Mouse (Mus musculus) left cerebral cortex, adult 11 months (tissue): Measurements from ENCODE around the gene Cers2.

Experiments
- DNase-seq: peaks from one replicate; pipeline ENCODE4 v3.0.0; 2022; ENCODE audit warnings: low spot score

Cers2 gene

DNA sequence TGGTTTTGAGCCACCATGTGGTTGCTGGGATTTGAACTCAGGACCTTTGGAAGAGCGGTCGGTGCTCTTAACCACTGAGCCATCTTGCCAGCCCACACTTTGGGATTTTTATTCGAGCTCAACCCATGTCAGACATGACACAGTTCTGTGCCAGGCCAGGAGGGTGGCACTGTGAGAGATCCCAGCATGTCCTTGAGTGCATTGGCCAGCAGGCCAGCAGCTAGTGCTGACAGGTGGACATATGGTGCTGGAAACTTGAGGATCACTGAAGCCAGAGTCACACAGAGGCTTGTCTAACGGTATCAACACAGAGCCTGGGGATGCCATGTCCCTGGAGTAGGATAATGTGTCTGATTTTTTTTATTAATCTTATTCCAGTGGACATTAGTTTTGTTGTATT is 25.2 kb upstream of the Cers2 start:
- no peak for DNase-seq

DNA sequence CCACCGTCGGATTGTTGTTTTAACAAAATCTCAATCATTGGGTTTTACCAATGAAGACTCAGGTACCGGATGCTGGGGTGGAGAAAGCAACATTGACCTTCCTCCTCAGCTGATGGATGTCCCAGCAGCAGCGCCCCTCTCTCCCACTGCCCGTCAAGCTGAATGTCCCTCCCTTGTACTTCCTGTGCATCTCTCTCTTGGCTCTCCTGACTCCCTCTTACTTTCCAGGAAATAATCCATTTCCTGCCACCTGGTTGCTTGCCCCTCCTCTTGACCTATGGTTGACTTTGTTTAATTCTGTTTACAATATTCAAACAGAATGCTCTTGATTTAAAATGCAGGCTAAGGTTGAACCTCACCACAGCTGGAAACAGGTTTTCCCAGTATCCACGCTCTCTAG is 24.4 kb upstream of the Cers2 start:
- no peak for DNase-seq

- DNase-seq: no peak
Measured at GRCm38 (mm10) chr3:95291041-95291440, 23.6 kb upstream of the Cers2 start.

- DNase-seq: no peak
Measured at GRCm38 (mm10) chr3:95292899-95293298, 21.7 kb upstream of the Cers2 start.

DNA sequence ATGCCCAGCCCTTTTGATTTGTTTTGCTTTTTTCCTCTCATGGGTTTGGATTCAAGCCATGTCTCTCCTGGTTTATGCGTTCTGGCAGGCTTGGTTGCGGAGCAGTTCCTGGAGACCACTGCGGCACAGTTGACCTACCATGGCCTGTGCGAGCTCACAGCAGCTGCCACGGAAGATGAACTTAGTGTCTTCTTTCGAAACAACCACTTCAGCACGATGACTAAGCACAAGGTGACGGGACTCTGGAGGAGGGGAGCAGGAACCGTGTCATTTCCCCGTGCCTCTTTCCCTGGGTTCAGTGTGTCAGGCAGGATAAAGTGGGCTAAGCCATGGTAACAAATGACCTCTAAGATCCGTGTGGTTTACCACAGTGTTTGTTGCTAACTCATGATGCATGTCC is 21.1 kb upstream of the Cers2 start:
- DNase-seq: no peak

DNA sequence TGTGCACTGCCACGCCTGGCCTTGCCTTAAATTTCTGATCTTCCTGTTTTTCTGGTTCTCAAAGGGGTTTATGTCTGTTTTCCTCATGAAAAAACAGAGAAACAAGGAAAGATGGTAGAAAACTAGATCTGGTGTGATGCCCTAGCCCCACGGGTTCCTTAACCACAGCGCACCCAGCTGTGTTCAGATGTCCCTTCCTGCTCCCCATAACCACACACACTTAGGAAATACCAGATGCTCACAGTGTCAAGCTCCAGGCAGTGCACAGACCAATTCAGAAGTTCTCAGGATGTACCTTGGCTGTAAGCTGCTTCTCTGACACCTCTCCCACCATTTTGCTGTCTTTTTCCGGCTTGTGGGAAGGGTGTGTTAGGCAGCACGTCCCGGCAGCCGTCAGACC is 20.3 kb upstream of the Cers2 start:
- DNase-seq: no peak

DNA sequence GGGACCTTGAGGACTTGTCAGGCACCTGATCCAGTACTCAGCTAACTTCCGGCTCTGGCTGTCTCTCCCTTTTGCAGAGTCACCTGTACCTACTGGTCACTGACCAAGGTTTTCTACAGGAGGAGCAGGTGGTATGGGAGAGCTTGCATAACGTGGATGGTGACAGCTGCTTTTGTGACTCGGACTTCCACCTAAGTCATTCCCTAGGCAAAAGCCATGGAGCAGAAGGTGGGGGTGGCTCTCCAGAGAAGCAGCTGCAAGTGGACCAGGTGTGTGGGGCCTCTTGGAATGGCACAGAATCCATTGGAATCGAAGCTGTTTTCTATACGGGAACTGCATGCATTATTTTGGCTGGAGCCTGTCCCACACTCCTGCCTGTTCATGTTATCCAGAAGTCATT is 19.9 kb upstream of the Cers2 start:
- DNase-seq: no peak

GRCm38 (mm10) chr3:95295321-95296102 is 19.1 kb upstream of the Cers2 start:
- no peak for DNase-seq

GRCm38 (mm10) chr3:95296103-95296469 is 18.5 kb upstream of the Cers2 start:
- DNase-seq: no peak

DNA sequence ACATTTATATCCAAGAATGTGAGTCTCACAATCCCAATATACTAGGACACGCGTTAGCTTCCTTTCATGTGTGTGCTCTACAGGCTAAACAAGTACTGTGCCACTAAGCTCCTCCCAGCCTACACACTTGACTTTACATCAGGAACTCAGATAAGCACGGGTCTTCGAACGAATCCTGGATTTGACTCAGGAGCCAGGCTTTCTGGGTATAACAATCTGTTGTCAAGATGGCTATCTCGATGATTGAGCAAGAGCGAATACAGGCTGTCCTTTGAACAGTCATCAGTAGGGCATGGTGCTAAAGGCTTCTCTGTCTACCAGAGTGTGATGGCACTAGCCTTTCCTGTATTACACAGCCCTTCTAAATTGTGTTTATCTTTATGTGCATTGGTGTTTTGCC is 16.6 kb upstream of the Cers2 start:
- DNase-seq: no peak

DNA sequence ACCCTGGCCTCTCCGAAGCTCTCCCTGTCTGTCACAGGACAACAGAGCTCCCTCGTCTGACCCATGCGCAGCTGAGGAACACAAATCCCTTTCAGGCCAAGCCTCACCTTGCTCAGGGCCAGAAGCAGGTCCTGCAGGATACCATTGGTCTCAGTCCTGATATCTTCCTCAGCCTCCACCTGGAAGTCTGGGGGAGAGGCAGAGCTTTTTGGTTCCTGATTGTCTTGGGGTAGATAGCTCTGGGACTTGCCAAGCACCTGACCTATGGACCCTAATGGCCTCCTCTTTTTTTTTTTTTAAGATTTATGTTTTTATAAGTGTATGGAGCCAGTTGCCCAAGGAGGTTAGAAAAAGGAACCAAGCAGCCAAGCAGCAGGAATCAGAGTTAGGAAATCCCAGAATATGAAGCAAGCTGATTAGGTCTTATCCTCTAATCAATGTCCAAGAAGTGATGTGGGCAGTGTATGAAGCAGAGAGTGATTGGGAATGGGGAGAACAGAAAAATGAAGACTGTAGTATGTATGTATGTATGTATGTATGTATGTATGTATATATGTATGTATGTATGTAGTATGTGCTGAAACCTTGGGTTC is 13.3 kb upstream of the Cers2 start:
- no peak for DNase-seq

DNA sequence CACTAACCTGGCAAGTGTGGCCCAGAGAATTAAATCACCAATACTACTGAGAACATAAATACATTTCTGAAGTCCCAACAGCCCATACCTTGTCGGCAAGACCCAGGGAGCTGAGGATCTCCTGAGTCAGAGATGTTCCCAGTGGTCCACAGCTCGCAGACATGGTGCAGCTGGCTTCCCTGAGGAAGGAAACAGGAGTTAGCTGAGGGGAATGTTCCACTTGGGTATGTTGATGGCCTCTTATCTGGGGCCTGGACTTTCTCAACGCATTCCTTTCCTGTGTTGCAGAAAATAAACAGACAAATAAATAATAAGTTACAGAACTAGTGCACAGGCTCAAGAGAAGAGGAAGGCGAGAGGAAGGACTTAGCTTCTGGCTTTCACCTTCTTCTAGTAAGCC is 8.3 kb upstream of the Cers2 start:
- no peak for DNase-seq

GRCm38 (mm10) chr3:95307100-95307499 is 7.5 kb upstream of the Cers2 start, which contains the start of gene Anxa9:
Gene Anxa9 (minus strand): TSS chr3:95307176.
- DNase-seq: no peak

- DNase-seq: no peak
Measured at GRCm38 (mm10) chr3:95310496-95310895, 4.1 kb upstream of the Cers2 start.

GRCm38 (mm10) chr3:95310968-95311882 is 3.4 kb upstream of the Cers2 start:
- no peak for DNase-seq

GRCm38 (mm10) chr3:95312623-95313022 is 2.0 kb upstream of the Cers2 start:
- no peak for DNase-seq

GRCm38 (mm10) chr3:95313476-95313875 is 1.1 kb upstream of the Cers2 start:
- DNase-seq: no peak

GRCm38 (mm10) chr3:95314075-95314474 is 516 bp upstream of the Cers2 start:
- no peak for DNase-seq

GRCm38 (mm10) chr3:95315094-95315843 is 678 bp downstream of the Cers2 start:
- no peak for DNase-seq

GRCm38 (mm10) chr3:95315844-95316550 is 1.4 kb downstream of the Cers2 start:
- no peak for DNase-seq

GRCm38 (mm10) chr3:95317414-95318080 is 3.0 kb downstream of the Cers2 start:
- no peak for DNase-seq
